Mouse (Mus musculus) olfactory bulb, adult 2 months (tissue): ENCODE data around the gene Kirrel3.

ENCODE experiments used
- CTCF ChIP-seq: fragments of 200-500 bp; IDR thresholded peaks from 2 replicates; pipeline ENCODE4 v1.5.1; 2012; ENCODE audit warnings: low read depth, mild to moderate bottlenecking, low read length, moderate library complexity; ENCODE audit not compliant: insufficient read depth
- POLR2A ChIP-seq: fragments of 200-500 bp; IDR thresholded peaks from 2 replicates; pipeline ENCODE4 v1.6.1; 2012; ENCODE audit warnings: mild to moderate bottlenecking, low read depth, low read length, moderate library complexity; ENCODE audit not compliant: insufficient read depth

DNA sequence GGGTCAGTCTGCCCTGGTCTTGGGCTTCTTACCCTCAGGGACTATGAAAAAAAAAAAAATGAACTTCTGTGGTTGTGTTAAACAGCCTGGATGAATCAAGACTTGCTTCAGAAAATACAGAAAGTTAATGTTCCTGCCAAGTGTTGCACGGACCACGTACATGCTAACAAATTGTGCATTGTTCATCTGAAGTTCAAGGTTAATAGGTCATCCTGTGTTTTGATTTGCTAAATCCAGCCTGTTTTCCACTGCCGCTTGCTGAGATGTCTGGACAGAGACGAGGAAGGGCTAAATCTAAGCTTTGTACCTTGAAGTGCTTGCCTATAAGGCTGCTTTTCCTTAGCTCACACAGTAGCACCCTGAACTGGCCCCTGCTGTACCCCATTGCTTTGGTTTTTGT lies 506.5 kb downstream of the Kirrel3 start:
- TF ChIP-seq POLR2A (no peak), CTCF (no peak)
